Mouse (Mus musculus): Measurements from ENCODE around the gene Lhx5. TPM values are rescaled to one million over a fixed set of nuclear protein-coding genes. Genes with fewer than 3 reads are reported as not detected.

Gene Lhx5
- polyA plus RNA-seq, 1 experiment from 2014 or later = not detected

Other genes with a start within 250 kb of the Lhx5 start
- gene Sdsl, start 41.1 kb downstream of the Lhx5 start, polyA plus RNA-seq (2015; fragmentation: Nextera tagmentation; extraction: Ambion mirVana) = 0.57 and 0.95 TPM in 2 replicates
- gene Sds, start 44.8 kb downstream of the Lhx5 start, polyA plus RNA-seq (2015; fragmentation: Nextera tagmentation; extraction: Ambion mirVana) = 0.24 TPM in 1 of 2 replicates, not detected in the other
- 58.9 and 63.4 TPM in 2 replicates for gene Plbd2, start 71.9 kb downstream of the Lhx5 start, polyA plus RNA-seq (2015; fragmentation: Nextera tagmentation; extraction: Ambion mirVana)
- gene Slc8b1, start 79.5 kb downstream of the Lhx5 start, polyA plus RNA-seq (2015; fragmentation: Nextera tagmentation; extraction: Ambion mirVana) = 12.0 and 13.4 TPM in 2 replicates
- 25.4 and 25.8 TPM in 2 replicates for gene Tpcn1, start 157.0 kb downstream of the Lhx5 start, polyA plus RNA-seq (2015; fragmentation: Nextera tagmentation; extraction: Ambion mirVana)
- gene Iqcd, start 157.3 kb downstream of the Lhx5 start, polyA plus RNA-seq (2015; fragmentation: Nextera tagmentation; extraction: Ambion mirVana) = 0.38 TPM in 2 replicates
- 13.8 TPM in 2 replicates for gene Rita1, start 180.9 kb downstream of the Lhx5 start, polyA plus RNA-seq (2015; fragmentation: Nextera tagmentation; extraction: Ambion mirVana)
- 39.4 and 41.7 TPM in 2 replicates for gene Ddx54, start 181.0 kb downstream of the Lhx5 start, polyA plus RNA-seq (2015; fragmentation: Nextera tagmentation; extraction: Ambion mirVana)
- not detected in 2 replicates for gene Cfap73, start 202.5 kb downstream of the Lhx5 start, polyA plus RNA-seq (2015; fragmentation: Nextera tagmentation; extraction: Ambion mirVana)
- 0.43 and 0.49 TPM in 2 replicates for gene Rasal1, start 217.1 kb downstream of the Lhx5 start, polyA plus RNA-seq (2015; fragmentation: Nextera tagmentation; extraction: Ambion mirVana)